Mouse (Mus musculus): ENCODE measurements around the gene Chn2.

DNA sequence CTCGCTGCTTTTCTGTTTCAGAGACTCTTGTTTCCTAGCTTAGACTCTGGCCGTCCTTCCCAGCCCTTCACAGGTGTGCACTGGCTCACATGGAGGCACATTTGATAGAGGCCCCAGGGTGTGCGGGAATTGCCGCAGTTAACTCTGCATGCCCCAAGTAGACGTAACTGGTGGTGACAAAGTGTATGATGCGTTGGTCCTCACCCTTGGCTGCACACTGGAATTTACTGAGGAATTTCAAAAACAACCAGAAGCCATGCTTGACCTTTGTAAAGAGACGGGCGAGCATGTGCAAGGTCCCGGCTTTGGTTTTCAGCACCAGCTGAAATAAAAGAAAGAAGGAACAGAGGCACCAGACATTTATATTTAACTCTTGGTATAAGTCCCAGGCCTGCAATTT, 189.1 kb downstream of the Chn2 start:
- no peak for TF ChIP-seq CTCF (conservative IDR thresholded peaks at IDR 0.05; ENCODE audit: low read length)
- no peak for TF ChIP-seq POU5F1 (IDR thresholded peaks at IDR 0.05; ENCODE audit: borderline replicate concordance, low read length)

All from E14TG2a.4 (cell line).